Mouse (Mus musculus): Measurements from ENCODE around the gene Apba1. TPM values are rescaled to one million over a fixed set of nuclear protein-coding genes. Genes with fewer than 3 reads are reported as not detected.

Gene Apba1
- polyA plus RNA-seq (2012; rRNA removed) = 1.6 and 1.9 TPM in 2 replicates

DNA sequence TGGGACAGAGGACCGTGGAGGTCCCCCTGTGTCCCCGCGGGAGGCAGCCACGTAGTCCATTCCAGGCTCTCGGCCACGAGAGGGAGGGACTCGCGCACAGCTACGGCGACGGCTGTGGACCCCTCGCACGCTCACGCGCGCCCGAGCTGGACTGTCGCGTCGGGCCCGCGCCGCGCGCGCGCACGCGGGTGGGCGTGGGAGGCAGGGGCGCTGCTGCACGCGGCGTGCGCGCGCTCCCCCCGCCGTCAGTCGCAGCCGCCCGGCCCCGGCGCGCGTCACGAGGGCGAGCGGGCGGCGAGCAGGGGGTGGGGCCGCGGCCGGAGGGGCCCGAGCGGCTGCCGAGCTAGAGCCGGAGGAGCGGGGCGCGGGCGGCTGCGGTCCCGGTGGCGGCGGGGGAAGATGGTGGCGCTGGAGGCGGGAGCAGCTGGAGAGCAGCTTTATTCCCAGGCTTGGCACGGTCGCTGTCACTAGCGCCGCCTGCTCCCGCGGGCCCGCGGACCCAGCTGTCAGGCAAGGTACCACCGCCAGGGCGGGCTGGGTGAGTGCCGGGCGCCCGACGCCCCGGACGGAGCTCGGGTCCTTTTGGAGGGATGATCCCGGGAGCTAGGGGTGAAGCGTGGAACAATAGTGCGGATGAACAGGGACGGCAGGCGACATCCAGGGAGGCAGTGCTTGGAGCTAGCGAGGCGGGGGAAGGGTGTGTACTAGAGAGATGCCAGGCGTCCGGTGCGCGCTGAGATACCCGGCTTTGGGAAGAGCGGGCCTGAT is at the start of gene Apba1:
Gene Apba1, plus strand, starts transcription at position 334 of the 768 bp plus-strand sequence.
- Histone ChIP-seq H3K27ac (ENCODE audit: insufficient read depth, low read depth, low read length) (peak within 1 kb of the TSS; percentile 18), H3K4me3 (ENCODE audit: insufficient read depth, low read depth, low read length) (peak within 1 kb of the TSS; percentile 65), H3K36me3 (ENCODE audit: control insufficient read depth, insufficient read depth, low read length) (no peaks in the 10 kb centered on the region), H3K4me1 (ENCODE audit: control insufficient read depth, insufficient read depth, low read length) (no peaks in the 10 kb centered on the region), H3K27me3 (replicated peaks; ENCODE audit: control insufficient read depth, insufficient read depth, low read length) (no peaks in the 10 kb centered on the region)
- TF ChIP-seq POLR2A (IDR thresholded peaks at IDR 0.05; ENCODE audit: low read depth, low read length) (no peak), CTCF (conservative IDR thresholded peaks at IDR 0.05; ENCODE audit: insufficient read depth, insufficient read length, low read depth, low read length) (no peak)
- peak; percentile 62 for DNase-seq
- 2% methylated on average over 98 of the region's 98 CpGs for WGBS

DNA sequence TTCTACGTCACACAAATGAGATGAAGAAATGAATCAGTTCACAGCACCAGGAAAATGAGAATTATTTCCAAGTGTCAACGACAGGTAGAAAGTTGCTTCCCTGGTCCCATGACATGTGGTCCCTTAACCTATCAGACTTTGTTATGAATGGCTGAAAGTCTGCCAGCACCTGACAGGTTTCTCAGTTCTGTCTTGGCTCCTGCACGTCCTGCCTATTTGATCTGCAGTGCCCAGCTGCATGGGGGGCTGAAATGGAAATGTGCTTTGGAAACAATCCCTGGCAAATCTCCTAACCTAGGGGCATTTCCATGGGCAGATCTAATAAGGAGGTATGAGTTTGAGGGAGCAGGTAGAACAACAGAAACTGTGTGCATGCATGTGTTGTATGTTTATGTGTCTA is 12.2 kb upstream of the Apba1 start:
- DNase-seq = no peak
- H3K27me3 ChIP-seq (replicated peaks; ENCODE audit: control insufficient read depth, insufficient read depth, low read length) = no peaks in the 10 kb centered on the region
- no peaks in the 10 kb centered on the region for H3K4me1 ChIP-seq (ENCODE audit: control insufficient read depth, insufficient read depth, low read length)
- TF ChIP-seq POLR2A (IDR thresholded peaks at IDR 0.05; ENCODE audit: low read depth, low read length) (no peak), CTCF (conservative IDR thresholded peaks at IDR 0.05; ENCODE audit: insufficient read depth, insufficient read length, low read depth, low read length) (no peak)
- no peak overlapping the region for H3K27ac ChIP-seq (ENCODE audit: insufficient read depth, low read depth, low read length)
- 72% methylated on average over 3 of the region's 3 CpGs for WGBS
- no peak overlapping the region for H3K4me3 ChIP-seq (ENCODE audit: insufficient read depth, low read depth, low read length)
- H3K36me3 ChIP-seq (ENCODE audit: control insufficient read depth, insufficient read depth, low read length) = no peaks in the 10 kb centered on the region

GRCm38 (mm10) chr19:23757011-23757410 is 1.7 kb upstream of the Apba1 start:
- H3K4me1 ChIP-seq (ENCODE audit: control insufficient read depth, insufficient read depth, low read length) = no peaks in the 10 kb centered on the region
- no peak overlapping the region for H3K27ac ChIP-seq (ENCODE audit: insufficient read depth, low read depth, low read length)
- DNase-seq = no peak
- H3K36me3 ChIP-seq (ENCODE audit: control insufficient read depth, insufficient read depth, low read length) = no peaks in the 10 kb centered on the region
- H3K4me3 ChIP-seq (ENCODE audit: insufficient read depth, low read depth, low read length) = no peak overlapping the region
- H3K27me3 ChIP-seq (replicated peaks; ENCODE audit: control insufficient read depth, insufficient read depth, low read length) = no peaks in the 10 kb centered on the region
- TF ChIP-seq CTCF (conservative IDR thresholded peaks at IDR 0.05; ENCODE audit: insufficient read depth, insufficient read length, low read depth, low read length) = no peak
- no peak for TF ChIP-seq POLR2A (IDR thresholded peaks at IDR 0.05; ENCODE audit: low read depth, low read length)
- 21% methylated on average over 7 of the region's 7 CpGs for WGBS

DNA sequence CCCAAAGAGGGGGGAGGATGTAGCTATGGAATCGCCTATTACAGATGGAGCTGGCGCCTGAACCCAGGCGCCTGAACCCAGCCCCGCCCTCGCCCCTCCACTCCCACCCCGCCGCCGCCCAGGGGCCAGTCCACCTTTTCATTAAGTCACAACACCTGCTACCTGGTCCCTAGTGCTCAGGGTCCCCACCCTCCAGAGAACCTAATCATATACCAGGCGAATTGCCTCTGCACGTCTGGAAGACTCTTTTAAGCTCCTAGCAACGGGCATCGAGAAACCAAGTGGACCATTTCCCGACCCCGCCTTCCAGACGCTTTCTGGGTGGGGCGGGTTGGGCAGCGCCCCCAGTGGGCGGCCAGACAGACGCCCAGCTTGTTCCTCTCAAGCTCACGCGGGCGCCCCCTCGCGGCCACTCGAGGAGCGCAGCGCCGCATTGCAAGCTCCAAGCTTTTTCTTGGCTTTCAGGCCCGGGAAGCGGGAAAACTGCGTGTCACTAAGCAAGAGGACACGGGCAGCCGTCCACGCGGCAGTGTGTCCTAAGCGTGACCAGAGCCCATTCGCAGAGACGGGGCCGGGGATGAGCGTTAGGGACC is 630 bp upstream of the Apba1 start:
- Histone ChIP-seq H3K27ac (ENCODE audit: insufficient read depth, low read depth, low read length) (peak overlapping the region; percentile 18), H3K4me1 (ENCODE audit: control insufficient read depth, insufficient read depth, low read length) (no peaks in the 10 kb centered on the region), H3K36me3 (ENCODE audit: control insufficient read depth, insufficient read depth, low read length) (no peaks in the 10 kb centered on the region), H3K4me3 (ENCODE audit: insufficient read depth, low read depth, low read length) (peak overlapping the region; percentile 65), H3K27me3 (replicated peaks; ENCODE audit: control insufficient read depth, insufficient read depth, low read length) (no peaks in the 10 kb centered on the region)
- TF ChIP-seq CTCF (conservative IDR thresholded peaks at IDR 0.05; ENCODE audit: insufficient read depth, insufficient read length, low read depth, low read length) (peak; percentile 72), POLR2A (IDR thresholded peaks at IDR 0.05; ENCODE audit: low read depth, low read length) (no peak)
- WGBS = under 1% methylated on average over 40 of the region's 40 CpGs
- DNase-seq = peak; percentile 93

DNA sequence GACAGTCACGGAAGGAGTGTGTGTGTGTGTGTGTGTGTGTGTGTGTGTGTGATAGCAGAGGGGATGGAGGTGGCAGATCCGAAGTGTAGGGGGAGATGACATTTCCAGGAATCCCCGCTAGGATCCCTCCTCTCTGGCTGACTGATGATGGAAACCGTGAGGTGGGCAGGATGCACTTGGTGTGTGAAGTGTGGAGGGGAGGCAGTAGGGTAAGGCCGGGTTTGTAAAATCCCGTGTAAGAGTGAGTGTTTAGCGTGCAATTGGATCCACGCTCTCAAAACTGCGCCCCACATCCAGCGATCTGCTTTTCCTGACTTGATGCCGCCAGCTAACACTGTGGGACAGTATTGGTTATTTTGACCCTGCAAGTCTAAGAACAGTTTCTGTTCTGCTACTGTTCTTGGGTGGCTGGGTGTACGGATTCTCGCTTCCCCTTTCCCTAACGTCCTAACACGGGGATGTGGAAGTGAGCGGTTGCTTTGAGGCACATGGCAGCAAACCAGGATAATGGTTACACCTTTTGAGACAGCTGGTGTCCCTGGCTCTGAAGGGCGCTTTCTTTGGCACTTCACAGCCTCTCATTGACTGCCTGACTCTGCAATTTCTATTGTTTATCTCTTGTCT is 747 bp downstream of the Apba1 start:
- WGBS = 6% methylated on average over 17 of the region's 17 CpGs
- H3K27ac ChIP-seq (ENCODE audit: insufficient read depth, low read depth, low read length) = no peak overlapping the region
- H3K27me3 ChIP-seq (replicated peaks; ENCODE audit: control insufficient read depth, insufficient read depth, low read length) = no peaks in the 10 kb centered on the region
- TF ChIP-seq POLR2A (IDR thresholded peaks at IDR 0.05; ENCODE audit: low read depth, low read length) (no peak), CTCF (conservative IDR thresholded peaks at IDR 0.05; ENCODE audit: insufficient read depth, insufficient read length, low read depth, low read length) (no peak)
- peak; percentile 20 for DNase-seq
- H3K4me1 ChIP-seq (ENCODE audit: control insufficient read depth, insufficient read depth, low read length) = no peaks in the 10 kb centered on the region
- peak overlapping the region; percentile 65 for H3K4me3 ChIP-seq (ENCODE audit: insufficient read depth, low read depth, low read length)
- no peaks in the 10 kb centered on the region for H3K36me3 ChIP-seq (ENCODE audit: control insufficient read depth, insufficient read depth, low read length)

- Histone ChIP-seq H3K4me1 (ENCODE audit: control insufficient read depth, insufficient read depth, low read length) (no peaks in the 10 kb centered on the region), H3K4me3 (ENCODE audit: insufficient read depth, low read depth, low read length) (no peak overlapping the region), H3K36me3 (ENCODE audit: control insufficient read depth, insufficient read depth, low read length) (no peaks in the 10 kb centered on the region), H3K27ac (ENCODE audit: insufficient read depth, low read depth, low read length) (no peak overlapping the region), H3K27me3 (replicated peaks; ENCODE audit: control insufficient read depth, insufficient read depth, low read length) (no peaks in the 10 kb centered on the region)
- WGBS = 80% methylated on average over 6 of the region's 6 CpGs
- DNase-seq = no peak
- TF ChIP-seq CTCF (conservative IDR thresholded peaks at IDR 0.05; ENCODE audit: insufficient read depth, insufficient read length, low read depth, low read length) = no peak
- TF ChIP-seq POLR2A (IDR thresholded peaks at IDR 0.05; ENCODE audit: low read depth, low read length) = no peak
Measured at GRCm38 (mm10) chr19:23763371-23763770, 4.7 kb downstream of the Apba1 start.

DNA sequence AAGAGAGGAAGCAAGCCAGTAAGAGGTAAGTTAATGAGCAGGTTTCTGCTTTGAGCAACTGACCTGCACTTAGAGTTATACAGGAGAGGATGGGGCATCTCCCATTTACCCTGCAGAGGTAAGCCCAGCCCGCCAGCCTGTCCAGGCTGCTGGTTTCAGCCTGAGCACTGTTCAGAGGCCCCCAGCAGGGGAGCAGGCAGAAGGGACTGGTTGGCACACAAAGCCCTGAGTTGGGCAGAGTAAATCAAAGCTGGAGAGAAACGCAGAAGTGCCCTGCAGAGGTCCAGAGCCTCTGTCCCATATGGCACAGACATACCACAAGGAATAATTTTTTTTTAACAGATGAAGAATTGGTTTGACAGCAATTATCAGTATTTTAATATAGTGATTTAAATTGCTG is 5.4 kb downstream of the Apba1 start:
- no peaks in the 10 kb centered on the region for H3K27me3 ChIP-seq (replicated peaks; ENCODE audit: control insufficient read depth, insufficient read depth, low read length)
- TF ChIP-seq POLR2A (IDR thresholded peaks at IDR 0.05; ENCODE audit: low read depth, low read length) = no peak
- TF ChIP-seq CTCF (conservative IDR thresholded peaks at IDR 0.05; ENCODE audit: insufficient read depth, insufficient read length, low read depth, low read length) = no peak
- WGBS = 84% methylated on average over 2 of the region's 2 CpGs
- no peak overlapping the region for H3K4me3 ChIP-seq (ENCODE audit: insufficient read depth, low read depth, low read length)
- no peak for DNase-seq
- no peak overlapping the region for H3K27ac ChIP-seq (ENCODE audit: insufficient read depth, low read depth, low read length)
- H3K4me1 ChIP-seq (ENCODE audit: control insufficient read depth, insufficient read depth, low read length) = no peaks in the 10 kb centered on the region
- no peaks in the 10 kb centered on the region for H3K36me3 ChIP-seq (ENCODE audit: control insufficient read depth, insufficient read depth, low read length)

Measured in kidney, adult 2 months (tissue).